Mouse (Mus musculus) erythroid progenitor cell, adult 5-6 weeks (primary cell): ENCODE measurements around the gene Otulin. TPM values are rescaled to one million over a fixed set of nuclear protein-coding genes. Genes with fewer than 3 reads are reported as not detected.

Experiments
- ATAC-seq: replicated peaks from 2 replicates; pipeline ENCODE4 v1.8.0; 2016; ENCODE audit warnings: moderate number of reproducible peaks, mild to moderate bottlenecking, moderate TSS enrichment, inconsistent platforms; ENCODE audit not compliant: poor library complexity, low FRiP score, severe bottlenecking
- total RNA-seq, 2 experiments: library from RNA; stranded (forward) in 1 of 2; stranded (reverse) in 1 of 2; fragments of 150-400 nt in 1 of 2; fragments of 186-747, 209-891 nt in 1 of 2; gene quantifications; 2 replicates each; pipeline versions ENCODE4 v1.2.3 to v1.2.4; 2015 to 2017; ENCODE audit warnings: low replicate concordance in 2 of 2

Gene Otulin
- total RNA-seq, 2 experiments from 2014 or later, result 21.9 to 24.7 TPM

GRCm38 (mm10) chr15:27619683-27620082 lies 10.8 kb downstream of the Otulin start:
- no peak for ATAC-seq

GRCm38 (mm10) chr15:27618778-27619533 lies 11.5 kb downstream of the Otulin start:
- peak; percentile 62 for ATAC-seq

- no peak for ATAC-seq
Measured at GRCm38 (mm10) chr15:27617227-27617626, 13.3 kb downstream of the Otulin start.

- no peak for ATAC-seq
Measured at GRCm38 (mm10) chr15:27616159-27616558, 14.3 kb downstream of the Otulin start.

- no peak for ATAC-seq
Measured at GRCm38 (mm10) chr15:27613255-27613654, 17.2 kb downstream of the Otulin start.

- ATAC-seq, result peak; percentile 76
Measured at GRCm38 (mm10) chr15:27612533-27613221, 17.8 kb downstream of the Otulin start.

- no peak for ATAC-seq
Measured at GRCm38 (mm10) chr15:27609554-27609953, 20.9 kb downstream of the Otulin start.

GRCm38 (mm10) chr15:27605252-27605651 lies 25.2 kb downstream of the Otulin start:
- no peak for ATAC-seq

- no peak for ATAC-seq
Measured at GRCm38 (mm10) chr15:27604558-27604957, 25.9 kb downstream of the Otulin start.

- ATAC-seq, result no peak
Measured at GRCm38 (mm10) chr15:27600524-27600923, 30.0 kb downstream of the Otulin start.

GRCm38 (mm10) chr15:27598786-27599385 lies 31.6 kb downstream of the Otulin start:
- no peak for ATAC-seq

GRCm38 (mm10) chr15:27597516-27597915 lies 33.0 kb downstream of the Otulin start:
- no peak for ATAC-seq

GRCm38 (mm10) chr15:27596463-27597140 lies 33.9 kb downstream of the Otulin start:
- ATAC-seq, result no peak

- no peak for ATAC-seq
Measured at GRCm38 (mm10) chr15:27595560-27595959, 34.9 kb downstream of the Otulin start.

GRCm38 (mm10) chr15:27594973-27595372 lies 35.5 kb downstream of the Otulin start:
- no peak for ATAC-seq

- ATAC-seq, result no peak
Measured at GRCm38 (mm10) chr15:27593717-27594116, 36.8 kb downstream of the Otulin start.

- no peak for ATAC-seq
Measured at GRCm38 (mm10) chr15:27592620-27593320, 37.7 kb downstream of the Otulin start.

GRCm38 (mm10) chr15:27590812-27591211 lies 39.7 kb downstream of the Otulin start:
- ATAC-seq, result no peak

GRCm38 (mm10) chr15:27588087-27588826 lies 42.2 kb downstream of the Otulin start:
- no peak for ATAC-seq
